Mouse (Mus musculus) hindbrain, postnatal 0 days (tissue): ENCODE data around the gene Cst11. TPM values are rescaled to one million over a fixed set of nuclear protein-coding genes. Genes with fewer than 3 reads are reported as not detected.
A peak's percentile ranks its signal among the peaks of the same experiment; 100 is the strongest.

Experiments used
- ATAC-seq: fragments of 200-750 bp; cut with Nextera tagmentation; 2 replicates; pipeline ENCODE4 v1.8.0; 2017; ENCODE audit warnings: mild to moderate bottlenecking, moderate TSS enrichment, moderate library complexity
- DNase-seq: peaks from one replicate; pipeline ENCODE4 v3.0.0-alpha.2; 2015; ENCODE audit warnings: low spot score
- H3K27ac ChIP-seq: fragments of 300-500 bp; sonication (generic); 2 replicates; pipeline ENCODE4 v1.5.1; 2014; ENCODE audit warnings: mild to moderate bottlenecking
- H3K27me3 ChIP-seq: fragments of 300-500 bp; sonication (generic); 2 replicates; pipeline ENCODE4 v1.6.1; 2014; ENCODE audit warnings: low read length, mixed read lengths; ENCODE audit not compliant: insufficient read depth
- H3K36me3 ChIP-seq: fragments of 300-500 bp; sonication (generic); 2 replicates; pipeline ENCODE4 v1.6.1; 2014; ENCODE audit warnings: low read length, mixed read lengths; ENCODE audit not compliant: insufficient read depth
- H3K4me1 ChIP-seq: fragments of 300-500 bp; sonication (generic); 2 replicates; pipeline ENCODE4 v1.6.1; 2014; ENCODE audit warnings: antibody characterized with exemption, low read length, mixed read lengths; ENCODE audit not compliant: insufficient read depth
- H3K4me2 ChIP-seq: fragments of 300-500 bp; sonication (generic); 2 replicates; pipeline ENCODE4 v1.6.1; 2014; ENCODE audit warnings: low read depth, mild to moderate bottlenecking, low read length, moderate library complexity, mixed read lengths
- H3K4me3 ChIP-seq: fragments of 300-500 bp; sonication (generic); 2 replicates; pipeline ENCODE4 v1.5.1; 2014; ENCODE audit warnings: low read length
- H3K9ac ChIP-seq: fragments of 300-500 bp; sonication (generic); replicated peaks from 2 replicates; pipeline ENCODE4 v1.6.1; 2014; ENCODE audit warnings: mild to moderate bottlenecking, low read length, moderate library complexity, mixed read lengths
- H3K9me3 ChIP-seq: fragments of 300-500 bp; sonication (generic); 2 replicates; pipeline ENCODE4 v1.6.1; 2016; ENCODE audit warnings: low read length, mixed read lengths
- CTCF ChIP-seq: IDR thresholded peaks from 2 replicates; pipeline ENCODE4 v1.5.1; 2016; ENCODE audit warnings: antibody characterized with exemption, control low read depth, low read depth
- WGBS: fragments of 180-500 bp; shearing (Covaris S2); extraction: QIAGEN DNeasy Blood & Tissue Kit; methylation state at CpG from one replicate; pipeline ENCODE4 v1.1.7; 2014; 5-methylcytosine and 5-hydroxymethylcytosine counted together
- polyA plus RNA-seq: library from polyadenylated mRNA; unstranded; fragments of >200 nt; fragmentation: Nextera tagmentation; extraction: Ambion mirVana; gene quantifications from 2 replicates; pipeline ENCODE4 v1.2.1, GENCODE M21; 2015
- total RNA-seq: library from RNA; depleted of rRNA; stranded (reverse); fragments of >200 nt; gene quantifications from 2 replicates; pipeline ENCODE4 v1.2.3, GENCODE M21; 2014; rRNA removed

The Cst11 gene
- total and polyA plus RNA-seq, 2 experiments from 2014 or later: not detected

DNA sequence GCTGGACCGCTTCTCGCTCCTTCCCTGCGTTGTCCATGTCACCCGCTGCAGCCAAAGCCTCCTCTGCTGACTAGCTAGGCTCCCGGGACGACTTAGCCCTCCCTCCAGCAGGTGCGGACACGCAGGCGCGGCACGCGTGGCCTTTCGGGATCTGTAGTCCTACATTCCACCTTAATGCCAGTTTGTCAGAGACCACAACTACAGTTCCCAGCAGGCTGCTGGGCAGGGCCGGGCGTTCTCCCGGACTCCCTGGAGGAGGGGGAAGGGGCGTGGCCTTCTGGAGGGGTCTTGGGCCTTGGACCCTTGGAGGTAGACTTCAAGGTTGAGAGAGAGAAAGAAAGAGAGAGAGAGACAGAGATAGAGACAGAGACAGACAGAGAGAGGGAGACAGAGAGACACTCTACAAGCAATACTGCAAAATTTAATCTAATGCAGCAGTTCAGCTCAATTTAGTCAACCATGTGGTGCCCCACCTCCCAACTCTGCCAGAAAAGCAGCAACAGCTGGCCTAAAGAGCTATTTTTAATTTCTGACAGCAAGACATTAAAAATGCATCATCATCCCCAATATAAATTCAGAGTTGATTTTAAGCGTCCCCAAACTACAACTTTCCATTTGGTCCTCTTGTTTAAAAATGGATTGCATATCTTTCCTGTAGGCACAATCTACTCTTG, 38.8 kb downstream of the Cst11 start, which contains the start of gene Napb:
Gene Napb, minus strand, starts transcription at position 141 of the 674 bp plus-strand sequence.
- DNase-seq (peak; percentile 97), ATAC-seq (peak; percentile 100)
- Histone ChIP-seq H3K4me1 (no peaks in the 10 kb centered on the region), H3K36me3 (no peaks in the 10 kb centered on the region), H3K27ac (peak within 1 kb of the TSS; percentile 85), H3K9me3 (no peaks in the 10 kb centered on the region), H3K9ac (peak within 1 kb of the TSS; percentile 87), H3K4me2 (peak within 1 kb of the TSS; percentile 88), H3K4me3 (peak within 1 kb of the TSS; percentile 92), H3K27me3 (no peaks in the 10 kb centered on the region)
- TF ChIP-seq CTCF: 0 out of 2 replicates have a peak, but pooled peaks have one; percentile 21
- WGBS: 3% methylated on average over 18 of the region's 18 CpGs

- Histone ChIP-seq H3K27me3 (no peaks in the 10 kb centered on the region), H3K36me3 (no peaks in the 10 kb centered on the region), H3K4me2 (peak overlapping the region; percentile 88), H3K9me3 (no peaks in the 10 kb centered on the region), H3K9ac (peak overlapping the region; percentile 87), H3K4me1 (no peaks in the 10 kb centered on the region), H3K27ac (peak overlapping the region; percentile 85), H3K4me3 (peak overlapping the region; percentile 92)
- no peak for TF ChIP-seq CTCF
- ATAC-seq (peak; percentile 81), DNase-seq (no peak)
- WGBS: under 1% methylated on average over 34 of the region's 35 CpGs
These were observed 39.5 kb downstream of the Cst11 start for GRCm38 (mm10) chr2:148731614-148732326.

GRCm38 (mm10) chr2:148719271-148719995, 51.9 kb downstream of the Cst11 start:
- no peak overlapping the region for H3K4me2 ChIP-seq
- no peaks in the 10 kb centered on the region for H3K36me3 ChIP-seq
- DNase-seq (no peak), ATAC-seq (no peak)
- H3K9ac ChIP-seq: no peak overlapping the region
- no peaks in the 10 kb centered on the region for H3K4me1 ChIP-seq
- H3K4me3 ChIP-seq: no peak overlapping the region
- H3K27me3 ChIP-seq: no peaks in the 10 kb centered on the region
- H3K27ac ChIP-seq: no peak overlapping the region
- no peak for TF ChIP-seq CTCF
- H3K9me3 ChIP-seq: no peaks in the 10 kb centered on the region
- 80% methylated on average over 2 of the region's 2 CpGs for WGBS

Other genes starting within 250 kb of the Cst11 start
- gene Nxt1, start 98.9 kb downstream of the Cst11 start, total RNA-seq: 22.9 and 35.3 TPM in 2 replicates
- gene Nxt1, start 98.9 kb downstream of the Cst11 start, polyA plus RNA-seq: 34.0 and 37.8 TPM in 2 replicates
- 21.4 and 24.1 TPM in 2 replicates for gene Gzf1, start 90.5 kb downstream of the Cst11 start, total RNA-seq
- 15.5 and 17.3 TPM in 2 replicates for gene Gzf1, start 90.5 kb downstream of the Cst11 start, polyA plus RNA-seq
- gene Napb, start 39.0 kb downstream of the Cst11 start, total RNA-seq: 115 and 125 TPM in 2 replicates
- 81.5 and 99.2 TPM in 2 replicates for gene Napb, start 39.0 kb downstream of the Cst11 start, polyA plus RNA-seq
- gene Cstl1, start 21.1 kb downstream of the Cst11 start, total RNA-seq: not detected in 2 replicates
- gene Cstl1, start 21.1 kb downstream of the Cst11 start, polyA plus RNA-seq: not detected in 2 replicates
- gene 8030411F24Rik, start 10.5 kb upstream of the Cst11 start, total RNA-seq: not detected in 2 replicates
- not detected in 2 replicates for gene 8030411F24Rik, start 10.5 kb upstream of the Cst11 start, polyA plus RNA-seq
- gene Cst12, start 17.9 kb upstream of the Cst11 start, total RNA-seq: not detected in 2 replicates
- gene Cst12, start 17.9 kb upstream of the Cst11 start, polyA plus RNA-seq: not detected in 2 replicates
- gene Cst8, start 27.3 kb upstream of the Cst11 start, total RNA-seq: not detected in 2 replicates
- gene Cst8, start 27.3 kb upstream of the Cst11 start, polyA plus RNA-seq: not detected in 2 replicates
- gene Cst13, start 48.6 kb upstream of the Cst11 start, total RNA-seq: not detected in 2 replicates
- gene Cst13, start 48.6 kb upstream of the Cst11 start, polyA plus RNA-seq: not detected in 2 replicates
- gene Cst9, start 63.6 kb upstream of the Cst11 start, total RNA-seq: not detected in 2 replicates
- not detected in 2 replicates for gene Cst9, start 63.6 kb upstream of the Cst11 start, polyA plus RNA-seq
- not detected in 2 replicates for gene 9230104L09Rik, start 93.5 kb upstream of the Cst11 start, total RNA-seq
- not detected in 2 replicates for gene 9230104L09Rik, start 93.5 kb upstream of the Cst11 start, polyA plus RNA-seq
- gene Cst3, start 104.2 kb upstream of the Cst11 start, total RNA-seq: 787 and 928 TPM in 2 replicates
- gene Cst3, start 104.2 kb upstream of the Cst11 start, polyA plus RNA-seq: 1,585 and 1,721 TPM in 2 replicates
- gene Gm1330, start 231.8 kb upstream of the Cst11 start, total RNA-seq: not detected in 2 replicates
- not detected in 2 replicates for gene Gm1330, start 231.8 kb upstream of the Cst11 start, polyA plus RNA-seq
- gene Gm10750, start 245.7 kb upstream of the Cst11 start, total RNA-seq: not detected in 2 replicates
- not detected in 2 replicates for gene Gm10750, start 245.7 kb upstream of the Cst11 start, polyA plus RNA-seq